Mouse (Mus musculus) liver, embryonic 14.5 days (tissue): ENCODE measurements around the gene Cdh9. TPM values are rescaled to one million over a fixed set of nuclear protein-coding genes. Genes with fewer than 3 reads are reported as not detected.

Experiments used
- ATAC-seq: fragments of 200-750 bp; cut with Nextera tagmentation; 2 replicates; pipeline ENCODE4 v1.8.0; 2017; ENCODE audit warnings: moderate number of reproducible peaks, mild to moderate bottlenecking, moderate library complexity; ENCODE audit not compliant: insufficient read depth
- DNase-seq, 3 experiments: peaks; one replicate each; pipeline ENCODE4 v3.0.0-alpha.2; 2012 to 2013; ENCODE audit warnings: low read depth in 3 of 3, low spot score in 3 of 3
- H3K27ac ChIP-seq: fragments of 300-500 bp; sonication (generic); 2 replicates; pipeline ENCODE4 v1.5.1; 2014; ENCODE audit warnings: moderate library complexity, mild to moderate bottlenecking, control low read depth, inconsistent platforms
- H3K27me3 ChIP-seq: fragments of 300-500 bp; sonication (generic); 2 replicates; pipeline ENCODE4 v1.6.1; 2014; ENCODE audit warnings: mild to moderate bottlenecking, low read length, moderate library complexity; ENCODE audit not compliant: control insufficient read depth, insufficient read depth
- H3K36me3 ChIP-seq: fragments of 300-500 bp; sonication (generic); replicated peaks from 2 replicates; pipeline ENCODE4 v1.6.1; 2014; ENCODE audit warnings: low read depth; ENCODE audit not compliant: control insufficient read depth, insufficient read depth
- H3K4me1 ChIP-seq, 2 experiments: fragments of 200-500 bp in 1 of 2; fragments of 300-500 bp in 1 of 2; sonication (generic) in 1 of 2; replicated peaks; 2 replicates each; pipeline ENCODE4 v1.6.1; 2012 to 2014; ENCODE audit warnings: antibody characterized with exemption in 1 of 2, inconsistent platforms in 1 of 2, low read length in 1 of 2; ENCODE audit not compliant: control insufficient read depth in 2 of 2, insufficient read depth in 2 of 2
- H3K4me2 ChIP-seq: fragments of 300-500 bp; sonication (generic); 2 replicates; pipeline ENCODE4 v1.6.1; 2014; ENCODE audit warnings: low read depth, mild to moderate bottlenecking, control low read depth, moderate library complexity
- H3K4me3 ChIP-seq, 2 experiments: fragments of 200-500 bp in 1 of 2; fragments of 300-500 bp in 1 of 2; sonication (generic) in 1 of 2; 2 replicates each; pipeline ENCODE4 v1.5.1; 2012 to 2014; ENCODE audit warnings: low read depth in 2 of 2, low read length in 2 of 2, mild to moderate bottlenecking in 2 of 2, control low read depth in 1 of 2, inconsistent platforms in 1 of 2, moderate library complexity in 1 of 2; ENCODE audit not compliant: insufficient read depth in 1 of 2
- H3K9ac ChIP-seq: fragments of 300-500 bp; sonication (generic); replicated peaks from 2 replicates; pipeline ENCODE4 v1.6.1; 2014; ENCODE audit warnings: mild to moderate bottlenecking, control low read depth, moderate library complexity
- H3K9me3 ChIP-seq: fragments of 300-500 bp; sonication (generic); 2 replicates; pipeline ENCODE4 v1.6.1; 2016; ENCODE audit warnings: low read length, mixed read lengths; ENCODE audit not compliant: control insufficient read depth
- CTCF ChIP-seq: IDR thresholded peaks from 2 replicates; pipeline ENCODE4 v1.5.1; 2016; ENCODE audit warnings: antibody characterized with exemption, low read depth, control low read depth
- EP300 ChIP-seq: IDR thresholded peaks from 2 replicates; pipeline ENCODE4 v1.6.1; 2016; ENCODE audit warnings: antibody characterized with exemption, low read depth
- WGBS: fragments of 180-500 bp; shearing (Covaris S2); extraction: QIAGEN DNeasy Blood & Tissue Kit; methylation state at CpG from one replicate; pipeline ENCODE4 v1.1.7; 2014; ENCODE audit not compliant: insufficient replicate concordance; 5-methylcytosine and 5-hydroxymethylcytosine counted together
- polyA plus RNA-seq, 2 experiments: library from polyadenylated mRNA; depleted of rRNA in 1 of 2; stranded (reverse) in 1 of 2; unstranded in 1 of 2; fragments of >200 nt; fragmentation: Nextera tagmentation in 1 of 2; extraction: Ambion mirVana in 1 of 2; gene quantifications; 2 replicates each; pipeline versions ENCODE4 v1.2.1 to v1.2.3; 2012 to 2014

The Cdh9 gene
- polyA plus RNA-seq, 2 experiments: not detected

DNA sequence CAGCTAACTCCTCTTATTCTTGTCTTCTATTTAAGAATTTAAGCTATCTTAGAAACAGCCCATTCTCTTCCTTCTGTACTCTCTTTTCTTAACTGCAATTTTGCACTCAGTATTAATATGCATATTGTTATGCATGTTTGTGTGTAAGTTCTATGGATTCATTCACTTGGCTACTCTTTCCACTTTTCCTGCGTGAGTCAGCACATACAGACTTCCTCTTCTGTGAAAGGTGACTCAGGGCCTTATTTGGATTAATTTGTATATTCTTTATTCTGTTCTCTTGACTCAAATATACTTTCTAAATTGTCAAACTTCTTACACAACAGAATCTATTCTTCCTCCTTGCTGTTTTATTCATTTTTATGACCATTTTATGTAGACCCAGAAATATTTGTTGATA is 85.5 kb downstream of the Cdh9 start:
- no peak overlapping the region for H3K27ac ChIP-seq
- TF ChIP-seq EP300: no peak
- H3K9me3 ChIP-seq: no peaks in the 10 kb centered on the region
- H3K4me2 ChIP-seq: no peak overlapping the region
- DNase-seq: no peak
- no peaks in the 10 kb centered on the region for H3K4me1 ChIP-seq
- 44% methylated on average over 1 of the region's 1 CpGs for WGBS
- ATAC-seq: no peak
- H3K9ac ChIP-seq: no peak overlapping the region
- no peak overlapping the region for H3K4me3 ChIP-seq
- no peaks in the 10 kb centered on the region for H3K27me3 ChIP-seq
- H3K36me3 ChIP-seq: no peaks in the 10 kb centered on the region

DNA sequence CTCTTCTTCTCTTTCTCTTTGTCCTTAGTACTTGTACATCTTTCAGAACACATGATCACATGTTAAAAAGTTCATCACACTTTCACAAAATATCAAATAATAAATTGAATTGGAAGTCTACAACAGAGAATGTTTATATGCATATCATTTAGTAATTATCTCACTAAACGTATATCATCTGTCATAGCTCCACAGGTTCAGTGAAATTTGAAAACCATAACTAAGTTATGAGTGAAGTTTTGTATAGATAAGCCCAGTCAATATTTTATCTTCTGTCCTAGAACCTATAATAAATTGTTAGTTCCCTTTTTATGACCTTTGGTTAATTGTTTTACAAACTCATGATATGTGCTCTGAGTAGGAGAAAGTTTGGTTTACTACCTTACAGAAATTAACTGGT is 106.2 kb downstream of the Cdh9 start:
- no peaks in the 10 kb centered on the region for H3K27me3 ChIP-seq
- H3K4me2 ChIP-seq: no peak overlapping the region
- H3K4me3 ChIP-seq: no peak overlapping the region
- no peaks in the 10 kb centered on the region for H3K9me3 ChIP-seq
- H3K4me1 ChIP-seq: no peaks in the 10 kb centered on the region
- ATAC-seq (no peak), DNase-seq (no peak)
- WGBS: 46% methylated on average over 1 of the region's 1 CpGs
- TF ChIP-seq CTCF (no peak), EP300 (no peak)
- H3K9ac ChIP-seq: no peak overlapping the region
- H3K36me3 ChIP-seq: no peaks in the 10 kb centered on the region
- no peak overlapping the region for H3K27ac ChIP-seq

DNA sequence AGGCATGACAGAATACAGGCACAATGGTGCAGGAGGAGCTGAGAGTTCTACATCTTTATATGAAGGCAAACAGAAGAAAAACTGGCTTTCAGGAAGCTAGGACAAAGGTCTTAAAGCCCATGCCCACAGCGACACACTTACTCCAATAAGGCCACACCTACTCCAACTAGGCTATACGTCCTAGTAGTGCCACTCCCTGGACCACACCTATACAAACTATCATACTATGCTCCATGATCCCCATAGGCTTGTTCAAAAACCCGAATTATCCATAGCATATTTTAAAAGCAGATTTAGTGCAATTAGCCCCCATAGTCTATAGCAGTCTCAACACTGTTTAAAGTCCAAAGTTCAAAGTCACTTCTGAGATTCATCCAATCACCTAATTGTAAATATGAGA is 154.0 kb downstream of the Cdh9 start:
- no peaks in the 10 kb centered on the region for H3K9me3 ChIP-seq

DNA sequence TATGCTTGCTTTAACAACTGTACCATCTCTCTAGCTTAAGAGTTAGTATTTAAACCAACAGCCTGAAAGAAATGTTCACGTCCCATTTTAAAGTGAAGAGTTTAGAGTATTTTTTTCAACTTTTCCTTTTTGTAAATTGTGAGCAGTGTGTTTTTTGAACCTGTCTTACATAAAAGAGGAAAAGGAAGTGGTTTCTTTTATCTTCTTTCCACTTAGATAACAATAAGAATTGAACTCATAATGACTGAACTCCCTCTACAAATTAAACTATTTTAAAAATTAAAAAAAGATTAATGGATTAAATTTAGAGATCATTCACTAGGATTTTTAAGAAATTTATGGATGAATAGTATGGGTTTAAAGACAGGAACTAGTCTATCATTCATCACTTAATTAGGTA is 168.1 kb downstream of the Cdh9 start:
- Histone ChIP-seq H3K9me3 (no peaks in the 10 kb centered on the region), H3K4me2 (no peak overlapping the region), H3K36me3 (no peaks in the 10 kb centered on the region), H3K4me1 (no peaks in the 10 kb centered on the region), H3K27ac (no peak overlapping the region), H3K9ac (no peak overlapping the region), H3K27me3 (no peaks in the 10 kb centered on the region), H3K4me3 (no peak overlapping the region)
- TF ChIP-seq CTCF (no peak), EP300 (no peak)
- ATAC-seq (no peak), DNase-seq (no peak)
- 41% methylated on average over 1 of the region's 1 CpGs for WGBS

More for the DNA sequence above, 154.0 kb downstream of the Cdh9 start:
- no peak for TF ChIP-seq CTCF
- TF ChIP-seq EP300: no peak
- no peak for DNase-seq
- no peak for ATAC-seq
- WGBS: 47% methylated on average over 3 of the region's 3 CpGs
- Histone ChIP-seq H3K4me2 (no peak overlapping the region), H3K4me1 (no peaks in the 10 kb centered on the region), H3K9ac (no peak overlapping the region), H3K36me3 (no peaks in the 10 kb centered on the region), H3K27ac (no peak overlapping the region), H3K27me3 (no peaks in the 10 kb centered on the region), H3K4me3 (no peak overlapping the region)
